Mouse (Mus musculus): ENCODE data around the gene Chst5.

- TF ChIP-seq CTCF (IDR thresholded peaks at IDR 0.05) = no peak
- TF ChIP-seq EP300 (IDR thresholded peaks at IDR 0.05) = no peak
These were observed 26.9 kb upstream of the Chst5 start for GRCm38 (mm10) chr8:111937184-111937583.

Data from lung, postnatal 0 days (tissue).